ENCODE assay signal across 17 mouse cellular contexts in the genomic region with DNA sequence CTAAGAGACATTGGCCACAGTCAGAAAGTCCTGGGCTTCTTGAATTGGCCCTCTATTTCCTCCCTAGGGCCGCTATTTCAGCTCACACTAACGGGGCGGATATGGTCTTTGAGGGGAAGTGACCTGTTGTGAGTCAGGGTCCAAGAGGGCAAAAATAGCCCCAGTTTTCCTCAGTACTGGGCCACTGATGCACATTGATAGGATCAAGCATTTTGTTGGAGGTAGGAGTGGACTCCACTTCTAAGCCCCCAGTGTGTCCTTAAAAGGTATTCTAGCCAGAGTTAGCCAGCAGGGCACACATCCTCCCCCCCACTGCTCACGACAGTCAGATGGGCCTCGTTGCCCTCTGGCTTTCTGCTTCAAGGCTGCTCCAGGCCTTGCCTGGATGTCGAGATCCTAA. TPM values are rescaled to one million over a fixed set of nuclear protein-coding genes. Genes with fewer than 3 reads are reported as not detected.
A peak's percentile ranks its signal among the peaks of the same experiment; 100 is the strongest.
DNase-seq lines count a peak whose midpoint lies in the region; ATAC-seq and TF ChIP-seq lines count a peak whose summit lies in the region.
"Had no signal": no experiment of that assay in that cellular context is flagged by ENCODE, and none has a peak within 500 bp of the region (broad histone marks: within the 10 kb centered on the region; RNA-seq: fewer than 3 reads in every experiment).

No protein-coding gene starts in this region.

- peaks cover 33% of the 10 kb centered on the region for H3K4me1 ChIP-seq in heart, embryonic 10.5 days
- H3K4me1 ChIP-seq in G1E (ENCODE audit: insufficient read depth, low read depth, low read length): peaks cover 66% of the 10 kb centered on the region
- peaks cover 19% of the 10 kb centered on the region for H3K4me1 ChIP-seq in intestine, postnatal 0 days (replicated peaks; ENCODE audit: control insufficient read depth, insufficient read depth, low read length)
- H3K4me1 ChIP-seq in hindbrain, postnatal 0 days (ENCODE audit: insufficient read depth, low read length): peaks cover 11% of the 10 kb centered on the region
- peaks cover 8% of the 10 kb centered on the region for H3K4me1 ChIP-seq in forebrain, postnatal 0 days (ENCODE audit: insufficient read depth)

- no peaks in the 10 kb centered on the region for H3K9me3 ChIP-seq in heart, embryonic 10.5 days
- peaks cover 4% of the 10 kb centered on the region for H3K9me3 ChIP-seq in G1E (replicated peaks)
- H3K9me3 ChIP-seq in intestine, postnatal 0 days (ENCODE audit: control insufficient read depth): no peaks in the 10 kb centered on the region
- H3K9me3 ChIP-seq in hindbrain, postnatal 0 days (ENCODE audit: low read length): no peaks in the 10 kb centered on the region
- no peaks in the 10 kb centered on the region for H3K9me3 ChIP-seq in forebrain, postnatal 0 days (ENCODE audit: low read length)
- H3K9me3 ChIP-seq: midbrain, embryonic 15.5 days had no signal

- no peaks in the 10 kb centered on the region for H3K36me3 ChIP-seq in heart, embryonic 10.5 days
- H3K36me3 ChIP-seq in G1E (replicated peaks): peaks cover 47% of the 10 kb centered on the region
- H3K36me3 ChIP-seq in intestine, postnatal 0 days (ENCODE audit: control insufficient read depth, insufficient read depth): no peaks in the 10 kb centered on the region
- H3K36me3 ChIP-seq in splenic B cell, adult 2 months (ENCODE audit: control insufficient read depth, insufficient read depth, low read length, poor library complexity, severe bottlenecking): no peaks in the 10 kb centered on the region; the same call in 1 of the 2 replicates
- no peaks in the 10 kb centered on the region for H3K36me3 ChIP-seq in hindbrain, postnatal 0 days (ENCODE audit: insufficient read depth, low read length)
- no peaks in the 10 kb centered on the region for H3K36me3 ChIP-seq in forebrain, postnatal 0 days (ENCODE audit: insufficient read depth)
- H3K36me3 ChIP-seq: midbrain, embryonic 15.5 days had no signal

- peak overlapping the region; percentile 42; the same call in 1 of the 2 replicates for H3K27ac ChIP-seq in heart, embryonic 10.5 days
- no peak overlapping the region for H3K27ac ChIP-seq in intestine, postnatal 0 days (ENCODE audit: low read depth, low read length)
- H3K27ac ChIP-seq in hindbrain, postnatal 0 days: no peak overlapping the region
- H3K27ac ChIP-seq in forebrain, postnatal 0 days (ENCODE audit: low read depth, low read length): no peak overlapping the region
- H3K27ac ChIP-seq: midbrain, embryonic 15.5 days had no signal

- no peak for DNase-seq in heart, embryonic 10.5 days (ENCODE audit: low spot score)
- no peak for DNase-seq in heart, adult 18-20 months
- DNase-seq in G1E (ENCODE audit: low spot score): no peak
- peak; percentile 20 for DNase-seq in splenic B cell, adult 2 months (ENCODE audit: low read depth, low spot score)
- no peak for DNase-seq in hindbrain, postnatal 0 days (ENCODE audit: low spot score)
- DNase-seq in layer of hippocampus, adult 18-20 months (ENCODE audit: low spot score in 2 of 2): no peak
- no peak for DNase-seq in forebrain, postnatal 0 days
- DNase-seq: adrenal gland, adult 8-10 months; cerebellum, adult 11-12 months; kidney, adult 2 months; layer of hippocampus, adult 9-11 months; lung, postnatal 14 days; thymus, adult 2 months had no signal

- 0 out of 2 replicates have a peak overlapping the region, but pooled peaks have one; percentile 44 for H3K4me2 ChIP-seq in intestine, postnatal 0 days (replicated peaks; ENCODE audit: low read depth)
- no peak overlapping the region for H3K4me2 ChIP-seq in hindbrain, postnatal 0 days (ENCODE audit: low read depth, low read length)
- no peak overlapping the region for H3K4me2 ChIP-seq in forebrain, postnatal 0 days (ENCODE audit: low read depth)
- H3K4me2 ChIP-seq: midbrain, embryonic 15.5 days had no signal

- ATAC-seq in G1E (ENCODE audit: extremely low read depth, insufficient number of reproducible peaks, low FRiP score, poor library complexity, severe bottlenecking): no peak
- ATAC-seq in intestine, postnatal 0 days: no peak
- ATAC-seq in hindbrain, postnatal 0 days: no peak
- no peak for ATAC-seq in forebrain, postnatal 0 days
- ATAC-seq: forebrain, embryonic 16.5 days; midbrain, embryonic 15.5 days had no signal

- 61% methylated on average over 6 of the region's 6 CpGs for WGBS in heart, embryonic 10.5 days
- 65% methylated on average over 6 of the region's 6 CpGs for WGBS in intestine, postnatal 0 days
- WGBS in hindbrain, postnatal 0 days: 70% methylated on average over 6 of the region's 6 CpGs
- 68% methylated on average over 6 of the region's 6 CpGs for WGBS in forebrain, postnatal 0 days

- H3K4me3 ChIP-seq in heart, embryonic 10.5 days: no peak overlapping the region
- H3K4me3 ChIP-seq in G1E (ENCODE audit: low read depth, low read length): peak overlapping the region; percentile 63; the same call in 1 of the 2 replicates
- H3K4me3 ChIP-seq in intestine, postnatal 0 days (ENCODE audit: low read depth, low read length): no peak overlapping the region
- no peak overlapping the region for H3K4me3 ChIP-seq in hindbrain, postnatal 0 days (ENCODE audit: low read length)
- no peak overlapping the region for H3K4me3 ChIP-seq in forebrain, postnatal 0 days (ENCODE audit: low read depth, low read length)
- H3K4me3 ChIP-seq: midbrain, embryonic 15.5 days had no signal

- TF ChIP-seq CTCF in G1E (IDR thresholded peaks at IDR 0.05; ENCODE audit: low read depth, low read length): no peak
- TF ChIP-seq CTCF in intestine, postnatal 0 days (IDR thresholded peaks at IDR 0.05; ENCODE audit: low read depth): no peak
- TF ChIP-seq CTCF in hindbrain, postnatal 0 days (IDR thresholded peaks at IDR 0.05; ENCODE audit: low read depth): no peak
- TF ChIP-seq CTCF in forebrain, postnatal 0 days (IDR thresholded peaks at IDR 0.05; ENCODE audit: low read depth): no peak

- no peaks in the 10 kb centered on the region for H3K27me3 ChIP-seq in heart, embryonic 10.5 days (ENCODE audit: insufficient read depth, poor library complexity, severe bottlenecking)
- H3K27me3 ChIP-seq in G1E (ENCODE audit: insufficient read depth, low read length): no peaks in the 10 kb centered on the region
- no peaks in the 10 kb centered on the region for H3K27me3 ChIP-seq in intestine, postnatal 0 days (replicated peaks; ENCODE audit: control insufficient read depth, insufficient read depth, low read length)
- H3K27me3 ChIP-seq in splenic B cell, adult 2 months (ENCODE audit: control insufficient read depth, insufficient read depth, low read length, poor library complexity, severe bottlenecking): no peaks in the 10 kb centered on the region
- no peaks in the 10 kb centered on the region for H3K27me3 ChIP-seq in hindbrain, postnatal 0 days (ENCODE audit: insufficient read depth, low read length)
- H3K27me3 ChIP-seq in forebrain, postnatal 0 days (ENCODE audit: insufficient read depth, low read length): no peaks in the 10 kb centered on the region
- H3K27me3 ChIP-seq: midbrain, embryonic 15.5 days had no signal

- H3K9ac ChIP-seq in intestine, postnatal 0 days (ENCODE audit: low read depth, low read length): no peak overlapping the region
- H3K9ac ChIP-seq in hindbrain, postnatal 0 days (replicated peaks; ENCODE audit: low read length): no peak overlapping the region
- H3K9ac ChIP-seq in forebrain, postnatal 0 days: no peak overlapping the region
- H3K9ac ChIP-seq: midbrain, embryonic 15.5 days had no signal

RNA-seq across cellular contexts. Expression of gene Capg, which starts 5.8 kb away (rescaled TPM):
- polyA plus RNA-seq in heart, embryonic 10.5 days (2016; fragmentation: Nextera tagmentation; extraction: Ambion mirVana): 23.2 and 23.8 TPM in 2 replicates
- total RNA-seq in heart, adult 18-20 months (2021): 10 to 100 TPM in 1 of 2 experiments, 1 to 10 TPM in 1; 9.4 to 11.9 TPM
- total RNA-seq in G1E (2014; fragmentation: Nextera tagmentation) (37.8 and 38.0 TPM in 2 replicates), G1E (2017) (113 and 150 TPM in 2 replicates)
- 88.6 and 102 TPM in 2 replicates for polyA plus RNA-seq in G1E (2012)
- polyA plus RNA-seq in intestine, postnatal 0 days (2015; fragmentation: Nextera tagmentation; extraction: Ambion mirVana): 25.2 and 28.5 TPM in 2 replicates
- 5.8 and 10.6 TPM in 2 replicates for total RNA-seq in hindbrain, postnatal 0 days (2014; rRNA removed)
- polyA plus RNA-seq in hindbrain, postnatal 0 days (2015; fragmentation: Nextera tagmentation; extraction: Ambion mirVana): 10.0 and 11.2 TPM in 2 replicates
- 1 to 10 TPM; 3.9 to 5.0 TPM for total RNA-seq in layer of hippocampus, adult 18-20 months (2021)
- total RNA-seq in forebrain, postnatal 0 days (2014; rRNA removed): 6.7 and 8.9 TPM in 2 replicates
- polyA plus RNA-seq in forebrain, postnatal 0 days (2015; fragmentation: Nextera tagmentation; extraction: Ambion mirVana): 7.1 and 7.6 TPM in 2 replicates

RNA-seq across cellular contexts. Expression of gene Sh2d6, which starts 28.5 kb away (rescaled TPM):
- 0.15 TPM in 1 of 2 replicates, not detected in the other for polyA plus RNA-seq in heart, embryonic 10.5 days (2016; fragmentation: Nextera tagmentation; extraction: Ambion mirVana)
- under 1 TPM in 1 of 2 experiments, not detected in 1; 0.25 TPM for total RNA-seq in heart, adult 18-20 months (2021)
- not detected in 2 replicates for total RNA-seq in G1E (2014; fragmentation: Nextera tagmentation)
- total RNA-seq in G1E (2017): 0.16 TPM in 1 of 2 replicates, not detected in the other
- not detected in 2 replicates for polyA plus RNA-seq in G1E (2012)
- 0.12 and 0.16 TPM in 2 replicates for polyA plus RNA-seq in intestine, postnatal 0 days (2015; fragmentation: Nextera tagmentation; extraction: Ambion mirVana)
- not detected in 2 replicates for total RNA-seq in hindbrain, postnatal 0 days (2014; rRNA removed)
- 0.26 and 0.40 TPM in 2 replicates for polyA plus RNA-seq in hindbrain, postnatal 0 days (2015; fragmentation: Nextera tagmentation; extraction: Ambion mirVana)
- total RNA-seq in layer of hippocampus, adult 18-20 months (2021): under 1 TPM; 0.67 to 0.76 TPM
- total RNA-seq in forebrain, postnatal 0 days (2014; rRNA removed): 0.24 and 0.38 TPM in 2 replicates
- 0.21 and 0.47 TPM in 2 replicates for polyA plus RNA-seq in forebrain, postnatal 0 days (2015; fragmentation: Nextera tagmentation; extraction: Ambion mirVana)
- total RNA-seq: hematopoietic stem cell, adult 5-6 weeks had no signal

RNA-seq across cellular contexts. Expression of gene Elmod3, which starts 48.2 kb away (rescaled TPM):
- polyA plus RNA-seq in heart, embryonic 10.5 days (2016; fragmentation: Nextera tagmentation; extraction: Ambion mirVana): 12.9 and 13.3 TPM in 2 replicates
- total RNA-seq in heart, adult 18-20 months (2021): 10 to 100 TPM; 11.6 to 12.6 TPM
- total RNA-seq in G1E (2014; fragmentation: Nextera tagmentation) (20.4 and 25.5 TPM in 2 replicates), G1E (2017) (8.6 and 9.8 TPM in 2 replicates)
- 16.6 and 22.1 TPM in 2 replicates for polyA plus RNA-seq in G1E (2012)
- 11.1 and 11.7 TPM in 2 replicates for polyA plus RNA-seq in intestine, postnatal 0 days (2015; fragmentation: Nextera tagmentation; extraction: Ambion mirVana)
- 23.8 and 26.1 TPM in 2 replicates for total RNA-seq in hindbrain, postnatal 0 days (2014; rRNA removed)
- 16.2 and 18.4 TPM in 2 replicates for polyA plus RNA-seq in hindbrain, postnatal 0 days (2015; fragmentation: Nextera tagmentation; extraction: Ambion mirVana)
- 10 to 100 TPM; 24.5 to 24.8 TPM for total RNA-seq in layer of hippocampus, adult 18-20 months (2021)
- total RNA-seq in forebrain, postnatal 0 days (2014; rRNA removed): 12.8 and 13.1 TPM in 2 replicates
- 16.5 and 18.3 TPM in 2 replicates for polyA plus RNA-seq in forebrain, postnatal 0 days (2015; fragmentation: Nextera tagmentation; extraction: Ambion mirVana)

RNA-seq across cellular contexts. Expression of gene Retsat, which starts 48.2 kb away (rescaled TPM):
- 13.5 and 17.0 TPM in 2 replicates for polyA plus RNA-seq in heart, embryonic 10.5 days (2016; fragmentation: Nextera tagmentation; extraction: Ambion mirVana)
- 100 to 1,000 TPM; 199 to 208 TPM for total RNA-seq in heart, adult 18-20 months (2021)
- 13.1 and 13.6 TPM in 2 replicates for total RNA-seq in G1E (2014; fragmentation: Nextera tagmentation)
- 12.6 and 14.8 TPM in 2 replicates for total RNA-seq in G1E (2017)
- polyA plus RNA-seq in G1E (2012): 6.1 and 25.6 TPM in 2 replicates
- 24.6 and 26.4 TPM in 2 replicates for polyA plus RNA-seq in intestine, postnatal 0 days (2015; fragmentation: Nextera tagmentation; extraction: Ambion mirVana)
- 4.9 and 12.6 TPM in 2 replicates for total RNA-seq in hindbrain, postnatal 0 days (2014; rRNA removed)
- polyA plus RNA-seq in hindbrain, postnatal 0 days (2015; fragmentation: Nextera tagmentation; extraction: Ambion mirVana): 10.0 and 11.6 TPM in 2 replicates
- 10 to 100 TPM; 64.3 to 76.9 TPM for total RNA-seq in layer of hippocampus, adult 18-20 months (2021)
- total RNA-seq in forebrain, postnatal 0 days (2014; rRNA removed): 3.2 and 7.5 TPM in 2 replicates
- 6.2 and 7.2 TPM in 2 replicates for polyA plus RNA-seq in forebrain, postnatal 0 days (2015; fragmentation: Nextera tagmentation; extraction: Ambion mirVana)
